Mouse (Mus musculus): ENCODE results near the gene Vwa8.

The Vwa8 gene

DNA sequence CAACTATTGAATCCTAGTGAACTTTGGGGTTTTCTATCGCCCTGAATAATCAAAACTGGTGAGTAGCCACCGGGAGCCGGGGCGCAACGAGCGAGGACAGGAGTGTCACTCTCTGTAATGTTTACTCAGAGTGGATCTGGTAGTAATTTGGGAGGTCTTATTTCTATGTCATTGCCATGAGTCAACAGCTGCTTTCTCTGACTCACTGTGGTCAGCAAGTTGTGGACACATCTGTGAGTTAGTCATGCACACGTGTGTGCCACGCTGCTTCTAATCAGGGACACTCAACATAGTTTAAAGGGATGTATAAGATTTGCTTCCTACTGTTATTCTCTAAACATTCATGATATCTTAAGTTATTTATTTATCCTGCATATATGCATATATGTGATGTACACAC lies 332.9 kb downstream of the Vwa8 start:
- DNase-seq (ENCODE audit: low spot score in 2 of 2) = no peak

DNA sequence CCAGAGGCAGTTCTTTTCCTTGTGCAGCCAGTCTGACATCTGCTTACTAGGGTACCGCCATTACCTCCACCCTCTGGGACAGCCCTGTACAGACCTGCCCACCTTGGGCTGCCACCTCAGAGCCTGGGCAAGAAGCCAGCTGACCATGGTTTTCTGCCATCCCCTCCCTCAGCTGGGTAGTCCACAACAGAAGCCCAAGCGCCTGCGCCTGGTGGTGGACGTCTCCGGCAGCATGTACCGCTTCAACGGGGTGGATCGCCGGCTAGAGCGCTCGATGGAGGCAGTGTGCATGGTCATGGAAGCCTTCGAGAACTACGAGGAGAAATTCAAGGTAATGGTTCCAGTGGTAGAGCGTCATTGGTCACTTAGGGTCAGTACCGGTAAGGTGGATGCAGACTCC lies 333.9 kb downstream of the Vwa8 start:
- DNase-seq (ENCODE audit: low spot score in 2 of 2) = peak in 1 of 2 experiments; percentile 1

DNA sequence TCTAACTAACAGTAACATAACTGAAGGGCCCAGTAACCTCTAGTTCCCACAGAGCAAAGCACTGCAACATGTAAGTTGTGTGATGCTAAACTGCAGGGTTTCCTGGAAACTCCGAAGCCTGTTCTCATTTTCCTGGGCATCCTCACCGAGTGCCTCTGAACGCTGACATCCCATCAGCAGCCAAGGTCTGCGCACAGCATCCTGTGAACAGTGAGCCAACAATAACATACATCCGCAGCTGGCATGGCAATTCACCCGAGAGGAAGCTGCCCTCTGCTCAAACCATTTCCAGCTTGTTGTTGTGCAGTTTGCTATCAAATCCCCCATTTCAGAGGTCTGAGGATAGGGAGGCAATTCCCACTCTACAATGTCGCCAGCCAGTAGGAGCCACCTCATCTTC lies 334.4 kb downstream of the Vwa8 start:
- DNase-seq (ENCODE audit: low spot score in 2 of 2) = no peak

DNA sequence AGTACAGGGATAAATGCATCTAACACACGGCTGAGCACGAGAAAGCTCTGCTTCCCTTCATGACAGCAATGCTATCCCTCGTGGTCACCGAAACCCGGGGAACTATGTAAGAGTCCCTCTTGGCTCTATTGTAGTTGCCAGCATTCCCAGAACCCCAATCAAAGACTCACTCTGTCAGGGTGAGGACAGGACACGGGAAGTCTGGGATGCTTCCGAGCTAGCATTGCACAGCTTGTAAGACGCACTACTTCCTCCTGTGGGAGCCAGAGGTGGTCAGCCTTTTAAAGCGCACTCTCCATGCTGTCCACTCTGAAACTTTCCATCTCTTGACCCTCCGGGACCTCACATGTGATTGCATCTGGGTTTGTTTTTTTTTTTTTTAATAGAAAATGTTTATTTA lies 335.2 kb downstream of the Vwa8 start:
- DNase-seq (ENCODE audit: low spot score in 2 of 2) = peak in 1 of 2 experiments; percentile 1

DNA sequence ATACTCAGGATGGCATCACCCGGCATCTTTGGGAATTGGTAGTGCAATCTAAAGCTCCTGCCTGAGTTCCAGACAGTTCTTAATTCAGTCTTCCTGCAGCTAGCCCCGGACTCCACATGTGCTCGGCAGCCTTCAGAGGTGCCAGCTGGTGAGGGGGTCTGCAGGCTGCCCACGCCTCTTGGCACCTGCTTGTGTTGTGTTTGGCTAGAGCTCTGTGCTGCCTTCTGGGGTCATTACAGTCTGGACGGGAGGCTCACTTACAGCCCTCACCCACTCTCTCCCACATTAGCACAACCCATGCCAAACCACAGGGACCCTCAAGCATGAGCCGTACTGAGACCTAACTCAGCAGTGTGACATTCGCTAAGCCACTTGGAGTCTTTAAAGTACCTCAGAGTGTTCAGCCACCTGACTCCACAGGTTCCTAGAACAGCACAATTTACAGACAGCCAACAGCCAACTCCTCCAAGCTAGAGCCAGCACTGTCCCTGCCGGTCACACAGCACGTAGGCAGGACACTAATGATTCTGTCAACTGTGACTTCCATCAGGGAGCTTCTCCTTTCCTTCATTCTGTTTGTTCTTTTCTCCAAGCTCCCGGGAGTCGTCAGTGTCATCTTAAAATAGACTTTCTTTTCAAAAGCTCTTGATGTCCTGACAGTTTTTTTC lies 336.3 kb downstream of the Vwa8 start:
- peak in 1 of 2 experiments; percentile 6 for DNase-seq (ENCODE audit: low spot score in 2 of 2)

DNA sequence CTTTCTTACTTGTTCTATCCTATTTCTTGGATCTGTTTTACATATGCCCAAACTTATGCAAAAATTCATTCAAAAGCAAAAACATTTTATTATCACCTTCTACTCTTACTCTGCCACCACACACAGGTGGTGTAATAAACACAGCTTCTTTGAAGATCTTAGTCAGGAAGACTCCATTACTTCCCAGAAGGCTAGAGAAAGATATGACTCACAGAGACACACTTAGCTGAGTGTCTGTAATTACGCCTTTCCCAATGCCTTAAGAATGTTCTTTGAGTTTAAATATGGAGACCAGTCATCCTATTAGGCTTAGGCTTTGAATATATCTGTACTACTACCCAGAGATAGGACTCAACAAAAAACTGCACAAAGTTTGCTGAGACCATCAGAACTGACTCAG lies 338.1 kb downstream of the Vwa8 start:
- peak in 1 of 2 experiments; percentile 1 for DNase-seq (ENCODE audit: low spot score in 2 of 2)

DNA sequence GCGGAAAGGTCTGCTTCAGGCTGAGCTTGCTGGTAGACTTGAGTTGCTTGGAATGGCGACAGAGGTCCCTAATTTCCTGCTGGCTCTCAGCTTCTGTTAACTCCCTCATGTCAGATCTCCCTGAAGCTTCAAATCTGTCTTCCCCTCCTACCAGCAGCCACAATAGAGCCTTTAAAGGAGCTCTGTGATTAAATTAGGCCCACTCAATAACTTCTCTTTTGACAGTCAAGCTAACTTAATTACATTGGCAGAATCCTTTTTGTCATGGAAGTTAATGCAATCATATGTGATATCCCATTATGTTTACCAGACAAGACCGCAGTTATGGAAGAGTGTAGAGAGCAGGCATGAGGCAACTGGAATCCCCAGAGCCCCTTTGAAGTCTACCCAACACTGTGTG lies 347.9 kb downstream of the Vwa8 start:
- no peak for DNase-seq (ENCODE audit: low spot score in 2 of 2)

DNA sequence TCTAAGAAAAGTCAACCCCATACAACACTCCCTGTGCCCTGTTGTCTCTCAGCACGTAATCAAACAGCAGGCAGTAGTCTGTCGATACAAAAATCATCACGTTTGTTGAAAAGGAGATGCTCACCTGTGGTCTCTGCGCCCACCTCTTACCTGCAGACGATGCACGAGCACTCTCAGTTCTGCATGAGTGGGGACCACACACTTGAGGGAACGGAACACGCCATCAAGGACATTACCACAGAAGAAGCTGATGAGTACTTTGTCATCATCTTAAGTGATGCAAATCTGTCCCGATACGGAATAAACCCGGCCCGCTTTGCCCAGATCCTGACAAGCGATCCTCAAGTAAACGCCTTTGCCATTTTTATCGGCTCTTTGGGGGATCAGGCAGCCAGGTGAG lies 349.2 kb downstream of the Vwa8 start:
- DNase-seq (ENCODE audit: low spot score in 2 of 2) = no peak

GRCm38 (mm10) chr14:79200133-79200891 lies 351.5 kb downstream of the Vwa8 start:
- peak in 1 of 2 experiments; percentile 41 for DNase-seq (ENCODE audit: low spot score in 2 of 2)

DNA sequence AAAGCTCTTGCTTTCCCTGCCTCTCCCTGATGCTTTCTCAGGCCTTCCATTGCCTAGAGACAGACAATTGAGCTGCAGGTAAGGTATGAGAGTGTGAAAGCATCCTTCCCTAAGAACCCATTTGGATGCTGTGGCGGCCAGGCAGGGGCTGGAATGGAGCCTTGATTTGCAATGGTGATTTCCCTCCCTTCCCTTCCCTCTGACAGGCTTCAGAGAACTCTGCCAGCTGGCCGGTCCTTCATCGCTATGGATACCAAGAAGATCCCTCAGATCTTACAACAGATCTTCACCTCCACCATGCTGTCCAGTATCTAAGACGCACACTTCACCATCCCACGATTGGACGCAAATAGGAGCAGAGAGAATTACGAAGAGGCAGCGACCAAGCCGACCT lies 352.0 kb downstream of the Vwa8 start:
- DNase-seq (ENCODE audit: low spot score in 2 of 2) = no peak

GRCm38 (mm10) chr14:79202722-79203362 lies 354.0 kb downstream of the Vwa8 start:
- no peak for DNase-seq (ENCODE audit: low spot score in 2 of 2)

GRCm38 (mm10) chr14:79203496-79204158 lies 354.8 kb downstream of the Vwa8 start:
- peak in 1 of 2 experiments; percentile 44 for DNase-seq (ENCODE audit: low spot score in 2 of 2)

DNA sequence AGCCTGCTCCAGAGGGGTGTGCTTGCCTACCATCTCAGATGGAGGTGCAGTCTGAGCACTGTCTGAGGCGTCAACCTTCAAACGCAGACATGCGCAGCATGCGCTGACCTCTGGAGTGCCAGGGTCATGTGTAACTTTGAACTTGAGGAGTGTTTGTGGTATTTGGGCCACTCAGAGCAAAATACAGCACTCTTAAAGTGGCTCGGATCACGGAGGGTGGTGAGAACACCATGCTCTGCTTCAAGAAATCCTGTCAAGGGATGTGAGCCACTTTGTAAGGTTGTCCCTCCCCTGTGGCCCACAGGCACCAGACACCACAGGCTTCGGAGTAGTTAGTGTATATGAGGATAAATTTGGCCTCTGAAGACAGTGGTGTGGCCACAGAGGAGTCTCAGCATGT lies 356.0 kb downstream of the Vwa8 start:
- no peak for DNase-seq (ENCODE audit: low spot score in 2 of 2)

DNA sequence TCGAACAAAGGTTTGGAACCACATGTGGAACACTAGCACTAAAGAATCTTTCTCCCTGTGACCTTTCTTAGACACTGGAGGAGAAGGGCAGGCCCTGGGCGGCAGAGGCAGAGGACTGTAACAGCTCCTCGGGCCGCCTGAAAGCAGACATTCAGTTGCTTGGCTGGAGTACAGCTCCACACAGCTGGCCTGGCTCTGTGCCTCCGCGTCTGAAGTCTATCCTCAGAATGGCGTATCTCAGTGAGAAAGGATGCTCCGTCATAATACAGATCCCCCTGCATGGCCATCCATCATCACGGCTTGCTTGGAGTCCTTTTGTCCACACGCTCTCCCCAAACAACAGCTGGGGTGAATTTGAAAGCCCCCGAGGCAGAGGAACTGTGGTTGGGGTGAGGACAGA lies 357.4 kb downstream of the Vwa8 start:
- DNase-seq (ENCODE audit: low spot score in 2 of 2) = peak in 1 of 2 experiments; percentile 74

GRCm38 (mm10) chr14:79208468-79208867 lies 359.6 kb downstream of the Vwa8 start:
- DNase-seq (ENCODE audit: low spot score in 2 of 2) = no peak

GRCm38 (mm10) chr14:79209813-79210212 lies 361.0 kb downstream of the Vwa8 start:
- no peak for DNase-seq (ENCODE audit: low spot score in 2 of 2)

GRCm38 (mm10) chr14:79212380-79212991 lies 363.6 kb downstream of the Vwa8 start:
- DNase-seq (ENCODE audit: low spot score in 2 of 2) = no peak

GRCm38 (mm10) chr14:79214129-79214528 lies 365.3 kb downstream of the Vwa8 start:
- DNase-seq (ENCODE audit: low spot score in 2 of 2) = no peak

DNA sequence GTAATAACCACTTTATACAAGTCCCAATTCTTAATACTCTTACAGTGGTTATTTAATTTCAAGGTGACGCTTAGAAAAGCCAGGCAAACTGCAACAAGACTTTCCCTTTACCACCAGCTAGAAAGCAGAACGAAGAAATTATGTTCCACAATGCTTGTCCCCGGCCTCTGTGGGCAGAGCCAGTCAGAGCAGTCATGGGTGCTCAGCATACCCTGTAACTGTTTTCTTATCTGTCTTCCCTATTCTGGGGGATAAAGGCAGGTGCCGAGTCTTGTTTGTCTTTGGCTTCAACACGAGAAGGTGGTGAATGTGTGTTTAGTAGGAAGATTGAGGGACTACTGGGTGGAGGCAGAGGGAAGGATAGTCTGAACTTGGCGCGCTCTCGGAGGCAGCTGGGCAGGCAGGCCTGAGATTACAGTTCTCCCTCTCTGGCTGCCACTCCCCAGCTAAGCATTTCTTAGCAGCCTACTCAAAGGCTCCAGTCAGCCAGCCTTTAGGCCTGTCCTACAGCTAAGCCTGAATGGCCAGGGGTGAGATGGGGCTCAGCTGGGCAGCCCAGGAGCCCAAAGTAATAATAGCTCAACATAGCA lies 365.9 kb downstream of the Vwa8 start:
- DNase-seq (ENCODE audit: low spot score in 2 of 2) = no peak

DNA sequence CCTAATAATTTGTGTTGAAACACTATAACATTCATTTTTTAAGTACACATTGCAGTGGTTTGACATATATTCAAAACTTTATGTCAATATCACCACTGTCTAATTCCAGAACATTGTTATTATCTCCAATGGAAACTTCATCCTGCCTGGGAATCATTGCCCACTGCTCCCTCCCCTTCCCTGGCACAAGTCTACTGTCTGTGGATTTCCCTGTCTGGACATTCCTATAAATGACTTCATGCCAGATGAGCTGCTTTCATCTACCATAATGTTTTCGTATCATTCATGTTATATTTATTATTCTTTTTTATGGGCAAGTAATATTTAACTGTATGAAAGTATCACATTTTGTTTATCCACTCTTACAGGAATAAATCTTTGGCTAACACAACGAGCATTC lies 367.5 kb downstream of the Vwa8 start:
- DNase-seq (ENCODE audit: low spot score in 2 of 2) = no peak

DNA sequence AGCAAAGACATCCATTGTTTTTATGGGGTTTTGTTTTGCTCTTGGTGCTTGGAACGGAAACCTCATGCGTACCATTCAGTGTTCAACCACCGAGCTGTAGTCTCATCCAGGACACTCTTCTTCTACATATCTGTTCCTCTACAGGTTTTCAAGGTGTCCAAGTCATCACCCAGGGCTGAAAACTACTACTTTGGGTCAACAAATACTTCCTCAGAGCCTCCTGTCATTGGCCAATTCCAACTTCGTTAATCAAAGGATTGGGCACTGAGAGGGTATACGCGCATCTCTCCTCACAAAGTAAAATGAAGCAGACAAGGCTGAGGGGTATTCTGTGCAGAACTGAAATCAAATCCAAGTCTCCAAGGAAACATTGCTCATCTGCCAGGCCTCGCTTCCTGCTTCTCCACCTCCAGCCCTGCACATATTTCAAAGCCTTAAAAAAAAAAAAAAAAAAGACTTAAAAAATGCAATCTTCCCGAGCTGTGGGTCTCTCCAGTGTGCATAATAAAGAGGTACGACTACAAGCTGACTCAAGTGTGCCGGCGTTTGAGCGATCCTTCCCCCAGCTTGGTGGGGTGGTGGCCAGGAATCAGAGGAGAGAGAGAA lies 374.7 kb downstream of the Vwa8 start:
- peak in 1 of 2 experiments; percentile 39 for DNase-seq (ENCODE audit: low spot score in 2 of 2)

All from left cerebral cortex, adult 9 months (tissue).